In genomic region chr17:83916684-83917166, GRCm38 (mm10) we compare ENCODE assay signal across 8 mouse cellular contexts.
DNase-seq lines count a peak whose midpoint lies in the region; ATAC-seq and TF ChIP-seq lines count a peak whose summit lies in the region.

No protein-coding gene starts in this region.

- ATAC-seq in heart, embryonic 12.5 days (ENCODE audit: insufficient number of reproducible peaks, low FRiP score) = peak; percentile 72
- no peak for ATAC-seq in erythroblast, adult 5-6 weeks (replicated peaks; ENCODE audit: low FRiP score, poor library complexity, severe bottlenecking)

- H3K9ac ChIP-seq in heart, embryonic 12.5 days = no peak overlapping the region

- H3K4me2 ChIP-seq in heart, embryonic 12.5 days = peak overlapping the region; percentile 9; the same call in 1 of the 2 replicates

- H3K27ac ChIP-seq in kidney, adult 2 months (ENCODE audit: insufficient read depth, low read depth, low read length) = peak overlapping the region; percentile 45
- peak overlapping the region; percentile 81 for H3K27ac ChIP-seq in embryonic facial prominence, embryonic 10.5 days (replicated peaks)
- peak overlapping the region; percentile 50 for H3K27ac ChIP-seq in heart, embryonic 12.5 days (ENCODE audit: poor library complexity, severe bottlenecking)
- peak overlapping the region; percentile 74 for H3K27ac ChIP-seq in limb, embryonic 10.5 days
- H3K27ac ChIP-seq in thymus, adult 2 months (ENCODE audit: control insufficient read depth, insufficient read depth, low read length) = no peak overlapping the region

- WGBS in kidney, adult 2 months = 33% methylated on average over 10 of the region's 10 CpGs
- 60% methylated on average over 10 of the region's 10 CpGs for WGBS in embryonic facial prominence, embryonic 10.5 days
- WGBS in heart, embryonic 12.5 days = 9% methylated on average over 10 of the region's 10 CpGs
- WGBS in limb, embryonic 10.5 days = 59% methylated on average over 10 of the region's 10 CpGs
- WGBS in thymus, adult 2 months = 57% methylated on average over 10 of the region's 10 CpGs

- peaks cover 11% of the 10 kb centered on the region; the same call in 1 of the 2 replicates for H3K4me1 ChIP-seq in kidney, adult 2 months (ENCODE audit: control insufficient read depth, insufficient read depth, low read length)
- peaks cover 83% of the 10 kb centered on the region for H3K4me1 ChIP-seq in embryonic facial prominence, embryonic 10.5 days
- peaks cover 52% of the 10 kb centered on the region for H3K4me1 ChIP-seq in heart, embryonic 12.5 days (replicated peaks)
- peaks cover 89% of the 10 kb centered on the region for H3K4me1 ChIP-seq in limb, embryonic 10.5 days
- H3K4me1 ChIP-seq in thymus, adult 2 months (replicated peaks; ENCODE audit: control insufficient read depth, insufficient read depth, low read length) = peaks cover 25% of the 10 kb centered on the region

- H3K4me3 ChIP-seq in kidney, adult 2 months (ENCODE audit: insufficient read depth, low read depth, low read length) = no peak overlapping the region
- H3K4me3 ChIP-seq in embryonic facial prominence, embryonic 10.5 days = no peak overlapping the region
- H3K4me3 ChIP-seq in heart, embryonic 12.5 days = no peak overlapping the region
- H3K4me3 ChIP-seq in limb, embryonic 10.5 days = no peak overlapping the region
- H3K4me3 ChIP-seq in thymus, adult 2 months (ENCODE audit: control insufficient read depth, insufficient read depth, low read length) = no peak overlapping the region

- no peaks in the 10 kb centered on the region for H3K27me3 ChIP-seq in kidney, adult 2 months (replicated peaks; ENCODE audit: control insufficient read depth, insufficient read depth, low read length)
- H3K27me3 ChIP-seq in embryonic facial prominence, embryonic 10.5 days (replicated peaks; ENCODE audit: low read depth, poor library complexity, severe bottlenecking) = no peaks in the 10 kb centered on the region
- no peaks in the 10 kb centered on the region for H3K27me3 ChIP-seq in heart, embryonic 12.5 days (replicated peaks)
- no peaks in the 10 kb centered on the region for H3K27me3 ChIP-seq in limb, embryonic 10.5 days (ENCODE audit: low read depth, poor library complexity, severe bottlenecking)
- H3K27me3 ChIP-seq in thymus, adult 2 months (ENCODE audit: control insufficient read depth, insufficient read depth, low read length) = no peaks in the 10 kb centered on the region

- H3K9me3 ChIP-seq in embryonic facial prominence, embryonic 10.5 days = no peaks in the 10 kb centered on the region
- H3K9me3 ChIP-seq in heart, embryonic 12.5 days (replicated peaks) = no peaks in the 10 kb centered on the region
- H3K9me3 ChIP-seq in limb, embryonic 10.5 days (replicated peaks) = no peaks in the 10 kb centered on the region

- peak; percentile 60 for DNase-seq in kidney, adult 2 months
- DNase-seq in kidney, adult 9 months = no peak
- no peak for DNase-seq in embryonic facial prominence, embryonic 10.5 days (ENCODE audit: low spot score)
- no peak for DNase-seq in limb, embryonic 10.5 days (ENCODE audit: low spot score)
- DNase-seq in layer of hippocampus, postnatal 14 days (ENCODE audit: low spot score in 2 of 2) = no peak
- no peak for DNase-seq in thymus, adult 2 months

- no peak for TF ChIP-seq CTCF in kidney, adult 2 months (conservative IDR thresholded peaks at IDR 0.05; ENCODE audit: insufficient read depth, insufficient read length, low read depth, low read length)
- no peak for TF ChIP-seq CTCF in thymus, adult 2 months (IDR thresholded peaks at IDR 0.05; ENCODE audit: borderline replicate concordance, control insufficient read depth, extremely low read depth, insufficient read depth, low read length, poor library complexity)

- H3K36me3 ChIP-seq in kidney, adult 2 months (ENCODE audit: control insufficient read depth, insufficient read depth, low read length) = no peaks in the 10 kb centered on the region
- H3K36me3 ChIP-seq in embryonic facial prominence, embryonic 10.5 days (replicated peaks) = no peaks in the 10 kb centered on the region
- H3K36me3 ChIP-seq in heart, embryonic 12.5 days = no peaks in the 10 kb centered on the region
- H3K36me3 ChIP-seq in limb, embryonic 10.5 days = no peaks in the 10 kb centered on the region
- no peaks in the 10 kb centered on the region for H3K36me3 ChIP-seq in thymus, adult 2 months (ENCODE audit: control insufficient read depth, insufficient read depth, low read length)

- no peak for TF ChIP-seq POLR2A in kidney, adult 2 months (IDR thresholded peaks at IDR 0.05; ENCODE audit: low read depth, low read length)
- no peak for TF ChIP-seq POLR2A in thymus, adult 2 months (IDR thresholded peaks at IDR 0.05; ENCODE audit: control insufficient read depth, extremely low read depth, insufficient read depth, low read length, poor library complexity)
